Mouse (Mus musculus): ENCODE measurements around the gene Gm5624.
"Not testable (repeated sequence)": the region's sequence is repeated elsewhere in the genome, so short reads cannot be mapped to it uniquely, and the experiment has no call there.

Gm5624 gene

DNA sequence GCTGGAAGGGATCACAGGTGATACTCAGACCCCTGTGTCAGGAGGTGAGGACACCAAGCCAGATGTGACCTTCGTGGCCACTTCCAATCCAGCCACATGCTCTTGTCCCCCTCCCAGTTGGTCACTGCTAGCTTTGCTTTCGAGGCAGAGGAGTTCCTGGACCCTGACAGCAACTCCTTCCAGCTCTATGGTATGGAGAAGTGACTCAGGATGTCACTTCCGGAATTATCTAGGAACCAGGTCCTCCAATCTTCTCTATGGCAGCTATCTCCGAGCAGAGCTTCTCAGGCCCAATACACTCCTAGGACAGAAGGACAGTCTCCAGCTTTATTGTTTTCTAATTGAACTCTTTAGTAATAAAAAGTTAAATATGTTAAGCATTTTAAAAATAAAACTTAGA, at the start of gene Gm5624:
Gene Gm5624 (minus strand): TSS at position 202 of the 400 bp plus-strand sequence.
- not testable (repeated sequence) for DNase-seq

DNA sequence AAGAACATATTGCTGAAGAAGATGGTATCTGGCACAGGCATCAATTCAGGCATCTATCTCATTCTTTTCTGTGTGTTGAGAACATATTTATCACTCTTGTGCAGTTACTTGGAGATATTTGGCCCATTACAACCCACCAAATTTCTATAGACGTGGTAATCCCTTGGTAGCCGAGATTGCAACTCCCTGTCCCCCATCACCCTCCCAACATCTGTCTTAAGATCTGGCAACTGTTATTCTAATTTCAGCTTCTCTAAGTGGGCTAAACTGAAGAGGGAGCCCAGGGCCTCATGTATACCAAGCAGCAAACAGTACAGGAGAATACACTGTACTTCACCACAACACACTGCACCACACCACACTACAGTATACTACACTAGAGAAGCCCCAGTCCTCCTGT, 36.0 kb downstream of the Gm5624 start:
- not testable (repeated sequence) for DNase-seq

- not testable (repeated sequence) for DNase-seq
These were observed 44.9 kb downstream of the Gm5624 start, which contains the start of gene Gm8247 for GRCm38 (mm10) chr14:44582853-44583252. Gm8247 (plus strand) TSS chr14:44583153.

DNA sequence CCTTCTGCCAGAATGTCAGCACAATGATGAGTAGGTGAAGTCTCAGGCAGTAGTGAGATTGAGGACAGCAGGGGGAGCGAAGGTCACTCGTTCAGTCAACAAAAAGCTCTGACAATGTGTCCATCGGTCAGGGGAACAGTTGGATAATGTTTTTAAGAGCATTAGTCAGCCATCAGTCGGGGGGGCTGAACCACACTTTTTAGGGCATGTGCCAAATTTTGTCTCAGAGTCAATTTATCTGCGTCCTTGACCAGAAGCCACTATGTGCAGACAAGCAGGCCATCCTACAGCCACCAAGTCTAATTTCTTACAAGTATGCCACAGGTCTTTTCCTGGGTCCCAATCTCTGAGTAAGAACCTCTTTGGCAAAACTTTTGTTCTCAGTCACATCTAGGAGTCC, 79.8 kb downstream of the Gm5624 start:
- not testable (repeated sequence) for DNase-seq

DNA sequence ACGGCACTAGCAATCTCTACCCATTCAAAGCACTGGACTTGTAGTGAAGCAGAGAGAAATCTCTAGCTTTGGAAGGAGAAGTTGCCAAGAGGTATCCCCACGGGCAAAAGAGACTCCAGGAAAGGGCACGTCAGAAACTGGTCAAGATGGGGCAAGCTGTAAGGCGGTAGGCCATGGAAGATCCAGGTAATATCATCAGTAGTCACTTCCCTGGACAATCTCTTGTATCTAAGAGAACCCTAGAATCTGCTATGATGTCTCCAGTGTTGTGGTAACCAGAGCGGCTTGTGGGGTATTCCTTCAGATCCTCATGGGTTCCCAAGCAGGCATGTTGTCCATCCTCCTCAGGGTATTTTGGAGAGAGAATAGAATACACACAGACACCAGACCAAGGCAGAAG, 109.8 kb downstream of the Gm5624 start, which contains the start of gene Gm17093:
Gene Gm17093 (plus strand): TSS at position 301 of the 400 bp plus-strand sequence.
- not testable (repeated sequence) for DNase-seq

All from cerebellum, postnatal 36 days (tissue).